Mouse (Mus musculus) hindbrain, embryonic 13.5 days (tissue): ENCODE data around the gene Gdf15. TPM values are rescaled to one million over a fixed set of nuclear protein-coding genes. Genes with fewer than 3 reads are reported as not detected.

Experiments used
- ATAC-seq: fragments of 200-750 bp; cut with Nextera tagmentation; 2 replicates; pipeline ENCODE4 v1.8.0; 2017; ENCODE audit warnings: moderate TSS enrichment; ENCODE audit not compliant: low FRiP score
- H3K27ac ChIP-seq: fragments of 300-500 bp; sonication (generic); 2 replicates; pipeline ENCODE4 v1.5.1; 2015; ENCODE audit warnings: inconsistent platforms, mild to moderate bottlenecking, moderate library complexity
- H3K27me3 ChIP-seq: fragments of 300-500 bp; sonication (generic); 2 replicates; pipeline ENCODE4 v1.6.1; 2015; ENCODE audit warnings: mild to moderate bottlenecking, inconsistent platforms
- H3K36me3 ChIP-seq: fragments of 300-500 bp; sonication (generic); 2 replicates; pipeline ENCODE4 v1.6.1; 2015; ENCODE audit warnings: mild to moderate bottlenecking, inconsistent platforms
- H3K4me1 ChIP-seq: fragments of 300-500 bp; sonication (generic); replicated peaks from 2 replicates; pipeline ENCODE4 v1.6.1; 2015; ENCODE audit warnings: inconsistent platforms
- H3K4me2 ChIP-seq: fragments of 300-500 bp; sonication (generic); 2 replicates; pipeline ENCODE4 v1.6.1; 2015; ENCODE audit warnings: inconsistent platforms, mild to moderate bottlenecking, moderate library complexity
- H3K4me3 ChIP-seq: fragments of 300-500 bp; sonication (generic); 2 replicates; pipeline ENCODE4 v1.5.1; 2015; ENCODE audit warnings: mild to moderate bottlenecking, inconsistent platforms
- H3K9ac ChIP-seq: fragments of 300-500 bp; sonication (generic); 2 replicates; pipeline ENCODE4 v1.6.1; 2015; ENCODE audit warnings: mild to moderate bottlenecking, inconsistent platforms
- H3K9me3 ChIP-seq: fragments of 300-500 bp; sonication (generic); 2 replicates; pipeline ENCODE4 v1.6.1; 2016; ENCODE audit warnings: inconsistent platforms
- WGBS: fragments of 180-500 bp; shearing (Covaris S2); methylation state at CpG from one replicate; pipeline ENCODE4 v1.1.7; 2015; 5-methylcytosine and 5-hydroxymethylcytosine counted together
- polyA plus RNA-seq: library from polyadenylated mRNA; unstranded; fragments of >200 nt; fragmentation: Nextera tagmentation; extraction: Ambion mirVana; gene quantifications from 2 replicates; pipeline ENCODE4 v1.2.1, GENCODE M21; 2015

Gdf15 gene
- polyA plus RNA-seq, 1 experiment from 2014 or later, result 0.12 TPM

DNA sequence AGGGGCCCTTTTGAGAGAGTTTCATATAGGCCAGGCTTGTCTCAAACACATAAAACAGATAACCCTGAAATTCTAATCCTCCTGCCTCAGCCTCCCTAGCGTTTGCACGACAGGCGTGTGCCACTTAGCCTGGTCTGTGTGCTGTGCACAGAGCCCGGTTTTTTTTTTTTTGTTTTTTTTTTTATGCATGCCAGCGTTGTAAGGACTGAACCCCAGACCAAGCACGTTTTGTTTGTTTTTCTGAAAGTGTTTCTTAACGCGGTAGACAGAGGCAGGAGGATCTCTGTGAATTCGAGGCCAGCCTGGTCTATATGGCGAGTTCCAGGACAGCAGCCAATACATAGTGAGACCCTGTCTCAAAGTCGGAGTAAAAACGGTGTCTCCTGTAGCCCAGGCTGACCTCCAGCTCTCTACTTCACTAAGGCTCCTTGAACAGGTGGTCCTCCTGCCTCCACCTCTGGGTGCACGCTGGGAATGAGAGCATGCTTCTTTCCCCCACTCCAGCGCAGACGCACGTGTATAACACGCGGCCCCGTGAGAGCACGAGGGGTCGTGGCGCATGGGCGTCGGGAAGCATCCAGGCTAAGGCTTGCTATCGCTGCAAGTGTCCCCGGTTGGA lies 23.4 kb downstream of the Gdf15 start, which contains the start of gene Ssbp4:
Gene Ssbp4 (minus strand): TSS at position 124 of the 619 bp plus-strand sequence.
- peak within 1 kb of the TSS; percentile 79 for H3K4me2 ChIP-seq
- H3K9ac ChIP-seq, result peak within 1 kb of the TSS; percentile 93
- no peaks in the 10 kb centered on the region for H3K36me3 ChIP-seq
- peak within 1 kb of the TSS; percentile 75 for H3K4me3 ChIP-seq
- no peaks in the 10 kb centered on the region for H3K9me3 ChIP-seq
- WGBS, result 6% methylated on average over 26 of the region's 26 CpGs
- peak; percentile 5 for ATAC-seq
- 0 out of 2 replicates have a peak, but pooled peaks cover 2% of the 10 kb centered on the region for H3K27me3 ChIP-seq
- H3K4me1 ChIP-seq, result peaks cover 78% of the 10 kb centered on the region
- peak within 1 kb of the TSS; percentile 87 for H3K27ac ChIP-seq

DNA sequence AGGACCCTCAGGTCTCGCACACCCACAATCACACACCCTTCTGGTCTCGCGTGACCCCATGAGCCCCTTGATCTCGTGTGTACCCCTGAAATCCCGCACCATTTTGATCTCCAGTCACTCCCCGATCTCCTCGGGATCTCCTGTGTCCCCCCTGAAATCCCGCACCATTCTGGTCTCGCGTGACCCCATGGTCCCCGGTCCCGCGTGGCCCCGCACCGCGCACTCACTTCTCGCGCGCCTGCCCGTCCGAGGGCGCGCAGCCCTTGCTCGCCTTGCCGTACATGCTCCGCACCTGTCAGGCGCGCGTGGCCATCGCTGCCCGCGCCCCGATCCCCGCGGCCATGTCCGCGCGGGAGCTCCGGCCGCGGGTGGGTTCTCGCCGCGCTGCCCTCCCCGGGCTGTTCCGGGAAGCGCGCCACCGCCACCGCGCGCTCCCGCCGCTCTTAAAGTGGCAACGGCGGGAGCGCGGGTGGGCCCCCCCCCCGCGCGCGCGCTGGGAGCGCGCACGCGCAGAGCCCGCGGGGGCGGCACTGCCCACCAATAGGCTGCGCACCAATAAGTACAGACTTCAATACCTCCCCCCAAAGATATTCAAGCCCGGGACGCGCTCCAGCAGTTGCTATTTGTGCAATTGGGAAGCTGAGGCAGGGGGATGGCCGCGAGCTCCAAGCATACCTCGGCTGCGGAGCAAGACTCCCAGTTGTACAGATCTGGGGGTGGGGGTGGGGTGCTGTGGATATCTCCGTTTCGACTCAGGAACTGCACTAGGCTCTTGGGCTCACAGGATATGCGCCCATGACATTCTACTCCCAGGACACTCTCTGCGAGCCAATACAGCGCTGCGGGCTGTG lies 24.1 kb downstream of the Gdf15 start:
- peak overlapping the region; percentile 75 for H3K4me3 ChIP-seq
- H3K36me3 ChIP-seq, result no peaks in the 10 kb centered on the region
- peak overlapping the region; percentile 87 for H3K27ac ChIP-seq
- 0 out of 2 replicates have a peak, but pooled peaks cover 2% of the 10 kb centered on the region for H3K27me3 ChIP-seq
- peak overlapping the region; percentile 93 for H3K9ac ChIP-seq
- ATAC-seq, result no peak
- H3K9me3 ChIP-seq, result no peaks in the 10 kb centered on the region
- H3K4me1 ChIP-seq, result peaks cover 79% of the 10 kb centered on the region
- 2% methylated on average over 77 of the region's 84 CpGs for WGBS
- H3K4me2 ChIP-seq, result peak overlapping the region; percentile 79

DNA sequence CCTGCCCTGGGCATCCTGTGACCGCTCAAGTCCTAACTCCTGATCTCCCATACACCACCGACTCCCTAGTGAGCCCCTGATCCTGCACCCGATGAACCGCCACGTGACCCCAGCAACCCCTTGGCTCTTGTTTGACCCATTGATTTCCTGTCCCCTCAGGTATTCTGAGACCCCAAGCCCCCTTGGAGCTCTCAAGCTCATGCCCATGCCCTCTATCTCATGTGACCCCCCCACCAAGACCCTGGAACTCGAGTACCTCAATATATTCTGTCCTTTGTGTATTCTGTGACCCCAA lies 24.7 kb downstream of the Gdf15 start:
- no peak overlapping the region; the same call in 1 of the 2 replicates for H3K27ac ChIP-seq
- H3K4me2 ChIP-seq, result peak overlapping the region; percentile 79
- 0 out of 2 replicates have a peak, but pooled peaks cover 2% of the 10 kb centered on the region for H3K27me3 ChIP-seq
- H3K4me3 ChIP-seq, result peak overlapping the region; percentile 75
- 35% methylated on average over 6 of the region's 6 CpGs for WGBS
- peaks cover 79% of the 10 kb centered on the region for H3K4me1 ChIP-seq
- H3K9me3 ChIP-seq, result no peaks in the 10 kb centered on the region
- H3K36me3 ChIP-seq, result peaks cover 6% of the 10 kb centered on the region
- peak overlapping the region; percentile 93 for H3K9ac ChIP-seq
- ATAC-seq, result no peak

DNA sequence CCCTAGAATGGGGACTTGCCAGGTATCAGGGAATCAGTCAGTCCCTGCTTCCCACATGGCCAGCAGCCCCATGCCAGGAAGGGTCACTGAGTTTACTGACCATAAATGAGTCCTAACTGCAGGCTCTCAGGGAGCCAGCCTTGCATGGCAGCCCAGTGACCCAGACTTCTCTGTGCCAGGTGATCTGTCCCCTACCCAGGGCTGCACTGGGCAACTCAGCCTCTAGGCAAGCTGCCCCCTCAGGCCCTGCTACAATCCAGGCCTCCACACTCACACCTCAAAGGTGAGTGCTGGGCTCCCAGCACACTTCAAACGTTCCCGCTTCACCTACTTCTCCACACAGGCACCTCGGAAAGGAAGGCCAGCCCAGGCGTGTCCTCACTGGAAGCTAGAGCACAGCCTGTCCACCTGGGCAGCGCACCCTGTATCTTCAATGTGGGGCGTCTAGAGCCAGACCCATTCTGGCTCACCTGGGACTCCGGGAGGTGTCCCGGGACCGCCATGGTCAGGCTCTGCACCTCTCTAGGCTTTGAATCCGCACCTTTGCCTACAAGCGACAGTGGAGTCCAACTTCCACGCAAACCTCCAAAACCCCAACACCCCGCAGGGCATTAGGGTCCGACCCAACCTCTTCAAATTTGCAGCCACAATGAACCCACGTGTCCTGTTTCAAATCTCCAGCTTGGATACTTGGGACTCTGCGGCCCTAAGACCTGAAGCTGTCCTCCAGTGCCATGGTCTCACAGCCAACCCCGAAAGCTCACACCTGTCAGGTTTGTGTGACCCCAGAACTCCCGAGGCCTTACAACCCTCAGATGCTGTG lies 25.3 kb downstream of the Gdf15 start:
- Histone ChIP-seq H3K27ac (no peak overlapping the region), H3K4me1 (peaks cover 83% of the 10 kb centered on the region), H3K4me3 (peak overlapping the region; percentile 75)

DNA sequence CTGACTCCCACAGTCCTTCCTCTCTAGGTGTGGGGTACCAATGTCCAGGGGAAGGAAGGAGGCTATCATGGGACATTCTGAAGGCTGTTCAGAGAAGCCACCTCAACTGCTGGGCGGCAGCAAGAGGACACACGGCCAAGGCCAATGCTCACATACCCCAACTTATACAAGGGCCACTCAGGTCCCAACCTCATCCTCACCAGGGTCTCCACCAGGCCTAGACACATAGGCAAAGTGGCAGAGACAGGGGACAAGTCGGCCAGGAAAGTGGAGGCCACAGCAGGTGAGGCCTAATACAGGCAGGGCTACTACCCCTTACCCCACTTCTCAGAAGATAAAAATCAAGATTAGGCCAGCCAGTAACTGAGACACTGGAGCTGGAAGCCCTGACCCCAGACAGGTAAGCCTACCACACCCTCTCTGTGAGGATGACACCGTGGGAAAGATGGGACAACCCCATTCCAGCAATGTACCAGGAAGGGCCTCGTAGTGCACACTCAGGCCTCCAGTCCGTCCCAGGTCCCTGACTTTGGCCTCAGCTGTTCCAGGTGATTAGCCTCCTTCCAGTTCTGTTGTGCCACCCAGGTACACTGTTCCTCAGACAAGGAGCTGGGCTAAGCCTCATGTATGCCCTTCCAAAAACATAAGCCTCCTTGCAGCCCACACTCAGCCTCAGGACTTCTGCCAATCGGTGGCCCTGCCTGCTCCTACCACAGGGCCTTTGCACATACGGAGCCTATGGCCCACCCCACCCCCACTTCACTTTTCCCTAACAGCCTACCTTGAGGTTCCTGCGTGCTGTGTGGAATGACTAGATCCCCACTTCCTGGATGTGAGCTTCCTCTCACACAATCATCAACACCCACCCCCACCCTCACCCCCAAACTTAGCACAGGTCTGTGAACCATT lies 26.1 kb downstream of the Gdf15 start:
- Histone ChIP-seq H3K36me3 (peaks cover 11% of the 10 kb centered on the region), H3K4me1 (peaks cover 83% of the 10 kb centered on the region), H3K4me3 (no peak overlapping the region), H3K4me2 (peak overlapping the region; percentile 79), H3K9me3 (no peaks in the 10 kb centered on the region), H3K27ac (no peak overlapping the region), H3K9ac (no peak overlapping the region; the same call in 1 of the 2 replicates), H3K27me3 (no peaks in the 10 kb centered on the region)
- no peak for ATAC-seq
- 86% methylated on average over 9 of the region's 9 CpGs for WGBS

More for the DNA sequence above, 25.3 kb downstream of the Gdf15 start:
- ATAC-seq, result no peak
- Histone ChIP-seq H3K27me3 (0 out of 2 replicates have a peak, but pooled peaks cover 2% of the 10 kb centered on the region), H3K9ac (peak overlapping the region; percentile 93), H3K4me2 (peak overlapping the region; percentile 79), H3K36me3 (peaks cover 11% of the 10 kb centered on the region), H3K9me3 (no peaks in the 10 kb centered on the region)
- WGBS, result 69% methylated on average over 18 of the region's 18 CpGs

DNA sequence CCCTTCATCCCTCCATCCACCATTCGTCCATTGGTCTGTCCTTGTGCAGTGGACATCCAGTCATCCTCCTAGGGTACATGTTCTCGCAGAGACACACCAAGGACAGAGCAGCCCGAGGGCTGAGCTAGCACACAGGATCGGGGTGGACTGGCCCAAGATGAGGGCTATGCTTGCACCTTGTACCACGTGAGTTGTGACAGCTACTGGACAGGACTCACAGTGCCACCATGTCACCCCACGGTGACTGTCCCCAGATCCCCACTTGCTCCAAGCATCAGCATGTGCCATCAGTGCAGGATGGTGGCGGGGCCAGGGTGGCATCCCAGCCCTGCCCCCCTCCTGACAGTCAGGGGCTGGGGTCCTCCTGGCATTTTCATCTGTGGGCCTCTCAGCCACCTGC lies 27.7 kb downstream of the Gdf15 start:
- no peak for ATAC-seq
- no peak overlapping the region for H3K4me2 ChIP-seq
- H3K9me3 ChIP-seq, result no peaks in the 10 kb centered on the region
- H3K4me3 ChIP-seq, result no peak overlapping the region
- H3K36me3 ChIP-seq, result peaks cover 11% of the 10 kb centered on the region
- 84% methylated on average over 7 of the region's 7 CpGs for WGBS
- H3K9ac ChIP-seq, result peak overlapping the region; percentile 51; the same call in 1 of the 2 replicates
- H3K27ac ChIP-seq, result 0 out of 2 replicates have a peak overlapping the region, but pooled peaks have one; percentile 18
- H3K4me1 ChIP-seq, result peaks cover 84% of the 10 kb centered on the region
- no peaks in the 10 kb centered on the region for H3K27me3 ChIP-seq

DNA sequence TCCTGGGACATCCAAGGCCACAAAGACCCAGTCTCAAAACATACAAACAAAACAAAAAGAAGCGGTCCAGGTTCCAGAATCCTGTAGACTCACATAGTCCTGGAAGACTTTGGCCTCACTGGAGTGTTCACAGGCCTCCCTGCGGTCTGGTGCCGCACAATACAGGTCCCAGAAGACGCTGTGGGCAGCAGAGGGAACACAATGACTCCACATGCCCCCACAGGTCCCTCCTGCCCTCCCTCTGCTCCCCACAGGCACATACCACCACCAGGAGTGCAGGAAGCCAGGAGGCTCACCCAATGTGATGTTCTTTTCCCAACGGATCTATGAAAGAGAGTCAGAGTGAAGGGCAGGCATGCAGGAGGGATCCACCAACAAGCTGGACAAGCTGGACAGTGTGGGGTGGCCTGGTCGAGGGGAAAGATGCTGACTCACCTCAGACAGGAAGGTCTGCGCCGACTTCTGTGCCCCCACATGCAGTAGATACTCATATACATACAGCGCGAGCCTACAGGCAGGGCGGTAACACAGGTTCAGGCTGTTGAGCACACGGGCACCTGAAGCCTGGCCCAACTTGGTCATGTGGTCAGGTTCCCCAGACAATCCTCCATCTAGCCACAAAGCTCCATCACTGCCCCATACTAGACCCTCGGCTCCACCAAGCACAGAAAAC lies 30.0 kb downstream of the Gdf15 start:
- 94% methylated on average over 13 of the region's 13 CpGs for WGBS
- Histone ChIP-seq H3K9me3 (no peaks in the 10 kb centered on the region), H3K27me3 (0 out of 2 replicates have a peak, but pooled peaks cover under 1% of the 10 kb centered on the region), H3K27ac (peak overlapping the region; percentile 92), H3K4me3 (no peak overlapping the region), H3K36me3 (peaks cover 12% of the 10 kb centered on the region), H3K4me1 (peaks cover 87% of the 10 kb centered on the region), H3K9ac (no peak overlapping the region), H3K4me2 (no peak overlapping the region)
- no peak for ATAC-seq

DNA sequence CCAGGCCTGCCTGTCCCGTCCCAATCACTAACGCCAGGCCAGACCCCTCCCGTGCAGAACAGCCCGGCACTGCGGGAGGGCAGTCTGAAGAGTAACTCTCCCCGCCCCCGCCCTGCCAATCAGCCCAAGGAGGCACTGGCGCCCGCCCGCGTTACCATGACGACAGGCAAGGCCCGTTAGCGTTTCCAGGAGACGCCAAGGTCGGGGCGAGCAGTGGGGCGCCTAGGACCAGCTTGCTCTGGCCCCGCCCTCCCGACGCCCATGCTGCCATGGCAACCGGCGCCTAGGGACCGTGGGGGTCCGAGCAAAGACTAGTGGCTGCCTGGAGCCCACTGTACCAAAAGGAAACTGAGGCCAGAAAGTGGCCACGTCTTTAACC lies 31.0 kb downstream of the Gdf15 start:
- peak overlapping the region; percentile 58; the same call in 1 of the 2 replicates for H3K9ac ChIP-seq
- ATAC-seq, result peak; percentile 28

DNA sequence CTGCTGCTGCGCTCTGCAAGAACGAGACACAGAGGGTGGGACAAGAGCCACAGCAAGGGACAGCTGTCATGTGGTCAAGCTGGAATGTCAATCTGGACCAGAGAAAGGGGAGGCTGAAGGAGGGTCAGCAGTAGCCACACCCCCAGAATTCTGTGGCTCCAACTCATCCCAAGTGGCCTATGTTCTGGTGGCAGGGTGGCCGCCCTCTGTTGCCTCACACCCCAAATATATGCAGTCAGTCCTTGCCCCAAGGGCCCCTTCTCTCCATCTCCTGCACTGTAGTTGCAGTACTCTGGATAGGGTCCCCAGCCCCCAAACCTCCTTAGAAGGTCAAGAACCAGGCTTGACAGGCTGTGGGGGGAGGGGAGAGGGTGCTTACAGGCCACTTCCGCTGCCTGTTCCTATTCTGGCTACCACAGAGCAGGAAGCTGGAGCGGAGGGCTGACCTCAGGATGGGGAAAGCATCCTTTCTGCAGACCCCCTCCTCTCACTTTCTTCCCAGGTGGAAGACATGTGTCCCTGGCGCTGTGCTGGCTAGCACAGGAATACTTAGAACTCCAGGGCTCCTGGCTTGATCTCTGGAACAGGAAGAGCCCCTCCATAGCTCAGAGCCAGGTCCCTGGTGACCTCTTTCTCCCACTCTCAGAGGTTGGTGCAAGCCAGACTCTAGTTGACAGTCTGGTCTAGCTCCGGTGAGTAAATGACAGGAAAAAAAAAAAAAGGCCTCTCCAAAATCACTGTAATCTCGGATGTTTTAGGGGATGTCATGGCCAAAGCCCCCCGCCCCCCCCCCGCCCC lies 31.6 kb downstream of the Gdf15 start:
- H3K9me3 ChIP-seq, result no peaks in the 10 kb centered on the region
- H3K36me3 ChIP-seq, result peaks cover 28% of the 10 kb centered on the region
- H3K27ac ChIP-seq, result peak overlapping the region; percentile 92
- peaks cover 87% of the 10 kb centered on the region for H3K4me1 ChIP-seq
- 9% methylated on average over 9 of the region's 10 CpGs for WGBS
- peak overlapping the region; percentile 19 for H3K4me3 ChIP-seq
- ATAC-seq, result no peak
- H3K9ac ChIP-seq, result peak overlapping the region; percentile 58; the same call in 1 of the 2 replicates
- peak overlapping the region; percentile 52 for H3K4me2 ChIP-seq
- peaks cover 14% of the 10 kb centered on the region for H3K27me3 ChIP-seq

More for the DNA sequence above, 31.0 kb downstream of the Gdf15 start:
- peak overlapping the region; percentile 19 for H3K4me3 ChIP-seq
- WGBS, result under 1% methylated on average over 26 of the region's 26 CpGs
- peaks cover 9% of the 10 kb centered on the region for H3K27me3 ChIP-seq
- peaks cover 87% of the 10 kb centered on the region for H3K4me1 ChIP-seq
- H3K27ac ChIP-seq, result peak overlapping the region; percentile 92
- peak overlapping the region; percentile 52 for H3K4me2 ChIP-seq
- peaks cover 22% of the 10 kb centered on the region for H3K36me3 ChIP-seq
- H3K9me3 ChIP-seq, result no peaks in the 10 kb centered on the region
